Mouse (Mus musculus) frontal cortex, postnatal 36 days (tissue): ENCODE measurements around the gene Ppm1l.
A peak's percentile ranks its signal among the peaks of the same experiment; 100 is the strongest.
"Not testable (repeated sequence)": the region's sequence is repeated elsewhere in the genome, so short reads cannot be mapped to it uniquely, and the experiment has no call there.

ENCODE experiments used
- DNase-seq, 2 experiments: peaks; one replicate each; pipeline ENCODE4 v3.0.0; 2022; ENCODE audit warnings: low spot score in 2 of 2

The Ppm1l gene

DNA sequence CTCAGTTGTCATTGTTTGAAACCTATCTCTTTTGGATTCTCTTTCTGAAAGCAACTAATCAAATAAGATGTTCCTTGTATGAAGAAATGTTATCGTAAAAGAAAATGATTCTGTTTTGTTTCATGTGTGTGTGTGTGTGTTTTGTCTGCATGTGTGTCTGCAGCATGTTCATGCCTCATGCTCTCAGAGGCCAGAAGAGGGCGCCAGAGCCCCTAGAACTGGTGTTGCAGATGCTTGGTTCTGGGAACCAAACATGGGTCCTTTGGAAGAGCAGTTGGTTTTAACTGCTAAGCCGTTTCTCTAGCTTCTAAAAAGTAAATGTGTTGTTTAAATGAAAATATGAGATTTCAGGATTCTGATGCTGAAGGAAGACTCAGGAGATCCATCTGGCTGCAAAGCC lies 56.1 kb downstream of the Ppm1l start:
- DNase-seq = no peak

DNA sequence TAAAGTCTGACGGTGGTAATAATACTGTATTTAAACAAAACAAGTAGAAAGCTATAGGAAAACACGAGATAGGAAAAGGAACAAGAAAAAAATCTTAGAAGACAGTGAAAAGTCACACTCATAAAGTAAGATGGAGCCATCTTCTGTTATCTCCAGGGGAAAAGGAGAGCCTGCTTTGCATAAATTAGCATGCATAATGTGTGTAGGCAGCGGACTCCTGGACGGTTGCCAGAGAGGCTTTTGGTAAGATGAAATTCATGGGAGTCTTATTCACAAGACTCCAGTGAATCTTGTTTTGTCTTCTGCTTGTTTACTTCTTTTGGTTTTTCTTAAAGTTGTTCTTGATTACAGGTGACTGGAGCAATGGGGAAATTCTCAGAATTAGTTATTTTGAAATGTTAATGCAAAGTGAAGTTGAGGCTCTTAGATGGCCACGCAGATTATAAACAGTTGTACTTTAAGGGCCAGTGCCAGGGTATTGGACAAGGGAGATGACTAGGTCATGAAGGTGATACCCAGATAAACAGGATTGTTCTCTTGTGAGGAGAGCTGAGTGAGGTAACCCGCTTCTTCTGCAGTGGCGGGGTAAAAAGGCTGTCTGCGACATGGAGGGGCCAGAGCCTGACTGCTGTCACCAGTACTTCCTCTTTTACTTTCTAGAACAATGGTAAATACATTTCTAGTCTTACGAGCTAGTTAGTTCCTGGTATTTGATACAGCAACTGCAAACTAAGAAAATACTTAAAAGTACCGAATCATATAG lies 57.1 kb downstream of the Ppm1l start:
- peak; percentile 78 to 85 for DNase-seq

DNA sequence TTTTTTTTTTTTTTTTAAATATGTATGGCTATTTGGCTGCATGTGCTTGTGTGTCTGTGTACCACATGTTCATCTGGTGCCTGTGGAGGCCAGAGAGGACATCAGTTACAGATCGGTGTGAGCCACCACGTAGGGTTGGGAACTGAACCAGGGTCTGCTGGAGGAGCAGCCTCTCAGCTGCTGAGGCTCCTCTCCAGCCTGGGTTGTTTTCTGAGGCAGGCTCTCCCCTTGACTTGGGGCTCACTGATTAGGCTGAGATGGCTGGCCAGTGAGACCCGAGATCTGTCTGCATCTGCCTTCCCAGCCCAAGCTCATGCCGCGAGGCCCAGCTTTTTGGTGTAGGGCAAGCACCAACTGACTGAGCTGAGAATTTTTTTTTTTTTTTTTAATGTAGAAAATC lies 57.9 kb downstream of the Ppm1l start:
- DNase-seq = no peak

DNA sequence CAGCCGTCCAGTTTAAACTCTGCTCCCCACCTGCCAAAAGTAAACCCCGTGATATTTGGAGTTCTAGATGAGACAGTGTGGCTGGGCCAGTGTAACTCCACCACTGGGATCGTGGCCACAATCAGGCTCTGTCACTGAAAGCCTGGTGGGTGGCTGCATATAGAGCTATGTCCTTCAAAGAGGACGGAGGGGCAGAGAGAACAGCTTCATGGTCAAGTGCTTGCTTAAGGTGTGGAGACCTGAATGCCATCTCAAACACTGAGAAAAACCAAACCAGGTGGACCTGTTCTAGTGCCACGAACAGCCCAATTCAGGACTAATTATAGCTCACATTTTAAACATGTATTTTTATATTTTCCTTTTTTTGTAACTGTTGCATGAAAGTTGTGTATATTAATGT lies 58.3 kb downstream of the Ppm1l start:
- no peak for DNase-seq

DNA sequence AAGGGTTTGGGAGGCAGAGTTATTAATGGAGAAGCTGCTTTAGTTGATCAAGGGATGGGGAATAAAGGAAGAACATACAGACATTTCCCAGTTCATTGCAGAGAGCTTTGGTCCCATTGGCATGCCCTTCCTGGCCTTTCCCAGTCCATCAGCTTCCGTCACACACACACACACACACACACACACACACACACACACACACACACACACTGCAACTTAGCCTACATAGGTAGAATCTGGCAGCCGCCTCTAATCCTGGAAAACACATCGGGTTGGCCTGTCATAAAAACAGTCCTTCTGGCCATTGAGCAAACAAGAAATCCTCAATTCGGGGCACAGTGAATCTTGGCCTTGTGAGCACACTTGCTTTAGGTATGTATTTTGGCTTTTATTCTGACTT lies 64.6 kb downstream of the Ppm1l start:
- no peak for DNase-seq

DNA sequence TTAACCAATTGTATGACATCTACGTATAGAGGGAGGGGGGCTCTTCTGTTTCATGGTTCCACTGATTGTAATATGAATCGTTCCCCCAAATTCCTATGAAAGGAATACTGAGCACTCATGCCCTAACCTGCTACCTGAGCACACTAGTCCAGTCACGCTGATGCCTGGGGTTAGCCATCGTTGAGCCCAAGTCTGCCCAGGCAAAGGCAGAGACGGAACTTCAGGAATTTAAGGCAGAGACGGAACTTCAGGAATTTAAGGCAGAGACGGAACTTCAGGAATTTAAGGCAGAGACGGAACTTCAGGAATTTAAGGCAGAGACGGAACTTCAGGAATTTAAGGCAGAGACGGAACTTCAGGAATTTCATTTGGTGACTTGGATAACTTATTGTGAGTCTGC lies 75.2 kb downstream of the Ppm1l start:
- not testable (repeated sequence) for DNase-seq

DNA sequence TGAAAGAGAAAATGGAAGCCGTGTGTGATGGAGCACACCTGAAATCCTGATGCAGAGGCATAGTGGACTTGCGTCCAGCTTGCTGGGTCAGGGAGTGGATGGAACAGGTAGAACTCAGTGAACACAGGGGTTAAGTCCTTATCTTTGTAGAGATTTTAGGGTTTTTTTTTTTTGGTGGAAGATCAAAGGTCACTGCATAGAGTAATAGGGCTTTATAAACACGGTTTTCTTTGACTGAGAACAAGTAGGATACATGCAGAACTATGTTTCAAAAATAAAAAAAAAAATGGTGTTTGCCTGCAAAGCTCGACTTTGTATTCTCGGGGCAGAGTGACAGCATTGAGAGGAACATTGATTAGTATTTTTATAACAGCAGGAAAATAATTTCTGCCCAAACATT lies 75.6 kb downstream of the Ppm1l start:
- DNase-seq = no peak

DNA sequence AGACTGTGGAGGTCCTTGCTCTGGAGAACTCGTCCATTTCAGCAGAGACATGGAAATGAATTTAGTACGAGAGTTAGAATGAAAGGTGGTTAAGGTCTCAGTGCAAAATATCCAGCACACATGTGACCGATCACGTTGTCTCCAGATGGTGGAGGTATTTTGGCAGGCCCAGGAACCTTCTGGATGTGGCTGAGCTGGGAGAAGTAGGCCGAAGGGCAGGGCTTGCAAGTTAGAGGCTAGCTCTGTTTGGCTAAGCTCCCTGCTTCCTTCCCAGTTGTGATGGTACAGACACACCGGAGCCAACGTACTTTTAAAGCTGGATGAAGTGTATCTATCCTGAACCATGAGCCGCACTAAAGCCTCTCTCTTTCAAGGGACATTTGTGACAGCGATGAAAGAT lies 76.4 kb downstream of the Ppm1l start:
- no peak for DNase-seq

DNA sequence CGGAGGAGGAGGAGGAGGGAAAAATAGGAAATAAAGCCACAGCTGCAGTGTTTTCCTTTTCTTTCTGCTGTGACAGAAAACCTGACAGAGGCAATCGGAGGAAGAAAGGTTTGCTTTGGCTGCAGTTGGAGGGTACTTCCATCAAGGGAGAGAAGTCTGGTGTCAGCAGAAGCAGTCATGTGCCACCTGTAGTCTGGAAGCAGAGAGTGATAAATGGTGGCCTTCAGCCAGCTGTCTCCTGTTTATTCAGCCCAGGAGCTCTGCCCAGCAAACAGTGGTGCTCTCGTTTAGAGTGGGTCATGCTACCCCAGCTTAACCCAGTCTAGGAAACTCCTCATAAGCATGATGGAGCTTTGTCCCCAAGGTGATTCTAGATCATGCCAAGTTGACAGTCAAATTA lies 77.3 kb downstream of the Ppm1l start:
- no peak for DNase-seq

DNA sequence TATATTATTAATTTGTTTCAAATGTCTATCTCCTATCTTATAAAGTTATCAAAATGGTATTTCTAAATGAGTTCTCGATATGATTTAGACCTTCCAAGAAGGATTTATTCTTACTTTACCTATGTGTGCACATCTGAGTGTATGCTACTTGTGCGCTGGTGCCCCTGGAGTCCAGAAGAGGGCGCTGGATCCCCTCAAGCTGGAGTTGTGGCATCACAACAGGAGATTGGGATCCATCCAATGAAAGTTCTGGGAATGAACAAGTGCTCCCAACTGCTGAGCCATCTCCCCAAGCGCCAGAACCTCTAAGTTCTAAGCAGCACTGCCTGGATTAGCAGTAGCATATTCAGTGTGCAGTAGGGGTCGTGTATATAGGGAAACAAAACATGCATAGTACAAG lies 78.4 kb downstream of the Ppm1l start:
- no peak for DNase-seq

DNA sequence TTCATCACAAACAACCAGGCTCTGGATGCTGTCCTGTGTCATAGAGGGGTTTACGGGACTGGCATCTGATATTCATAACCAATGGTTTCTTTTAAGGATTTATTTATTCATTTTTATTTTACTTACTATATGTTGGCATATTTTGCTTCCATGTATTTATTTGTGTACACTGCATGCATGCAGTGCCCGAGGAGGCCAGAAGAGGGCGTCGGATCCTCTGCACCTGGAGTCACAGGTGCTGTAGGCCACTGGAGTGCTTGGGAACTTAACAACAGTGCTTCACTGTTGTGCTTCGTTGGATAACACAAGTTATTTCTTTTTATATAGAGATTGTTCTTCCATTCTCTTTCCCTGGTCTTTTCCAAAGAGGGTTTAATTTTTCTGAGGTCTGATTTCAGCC lies 81.1 kb downstream of the Ppm1l start:
- no peak for DNase-seq

DNA sequence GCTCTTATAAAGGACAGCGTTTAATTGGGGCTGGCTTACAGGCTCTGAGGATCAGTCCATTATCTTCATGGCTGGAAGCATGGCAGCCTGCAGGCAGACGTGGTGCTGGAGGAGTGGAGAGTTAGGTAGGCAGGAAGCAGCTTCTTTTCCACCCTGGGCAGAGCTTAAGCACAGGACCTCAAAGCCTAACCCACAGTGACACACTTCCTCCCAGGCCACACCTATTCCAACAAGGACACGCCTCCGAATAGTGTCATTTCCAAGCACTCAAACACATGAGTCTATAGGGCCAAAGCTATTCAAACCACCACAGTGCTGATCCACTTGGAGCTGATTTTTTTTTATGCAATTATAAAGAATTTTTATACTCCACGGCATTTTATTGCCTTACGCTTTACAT lies 82.7 kb downstream of the Ppm1l start:
- no peak for DNase-seq

DNA sequence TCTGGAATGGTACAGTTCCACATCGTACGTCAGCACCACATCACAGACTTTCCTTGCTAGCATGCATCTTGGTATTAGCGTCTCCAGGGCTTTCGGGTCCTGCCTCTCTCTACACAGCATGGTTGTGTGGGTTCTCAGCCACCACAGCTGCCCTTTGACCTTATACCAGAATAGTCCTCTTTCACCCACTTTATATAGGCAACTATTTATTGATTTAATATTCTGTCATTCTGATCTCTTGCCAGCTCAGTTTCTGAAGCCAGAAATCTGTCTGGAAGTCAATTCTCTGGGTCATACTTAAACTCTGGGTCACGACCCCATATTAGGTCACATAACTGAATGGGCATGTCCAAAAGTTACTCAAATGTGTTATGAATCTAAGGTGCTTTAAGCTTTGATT lies 86.5 kb downstream of the Ppm1l start:
- no peak for DNase-seq

DNA sequence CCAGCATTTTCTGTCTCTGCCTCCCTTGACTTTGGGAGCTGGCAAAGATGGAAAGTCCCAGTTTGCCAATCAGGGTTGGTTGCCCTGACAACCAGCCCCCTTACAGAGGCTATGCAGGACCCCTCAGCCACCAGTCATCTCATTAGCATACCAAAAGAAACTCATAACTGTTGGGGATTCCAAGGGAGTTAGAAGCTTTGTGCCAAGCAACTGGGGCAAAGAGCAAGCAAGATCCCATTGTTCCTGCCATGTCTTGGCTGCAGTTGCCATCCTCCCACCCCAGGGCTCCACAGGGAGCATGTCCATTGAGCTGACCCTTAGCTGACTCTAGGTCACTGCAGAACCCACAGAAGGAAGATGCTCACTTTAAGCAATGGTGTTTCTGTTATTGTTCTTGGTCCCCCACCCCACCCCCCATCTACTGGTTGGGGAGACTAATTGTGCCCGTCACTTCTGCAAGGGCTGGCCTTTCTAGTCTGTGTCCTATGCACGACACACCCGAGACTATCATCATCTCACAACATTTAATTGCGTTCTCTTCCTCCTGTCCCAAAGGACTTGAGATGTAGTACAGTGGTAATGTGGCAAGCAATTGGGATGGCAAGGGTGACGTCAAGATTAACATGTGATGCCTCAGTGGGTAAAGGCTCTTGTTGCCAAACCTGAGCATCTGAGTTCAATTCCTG lies 89.7 kb downstream of the Ppm1l start:
- no peak for DNase-seq

DNA sequence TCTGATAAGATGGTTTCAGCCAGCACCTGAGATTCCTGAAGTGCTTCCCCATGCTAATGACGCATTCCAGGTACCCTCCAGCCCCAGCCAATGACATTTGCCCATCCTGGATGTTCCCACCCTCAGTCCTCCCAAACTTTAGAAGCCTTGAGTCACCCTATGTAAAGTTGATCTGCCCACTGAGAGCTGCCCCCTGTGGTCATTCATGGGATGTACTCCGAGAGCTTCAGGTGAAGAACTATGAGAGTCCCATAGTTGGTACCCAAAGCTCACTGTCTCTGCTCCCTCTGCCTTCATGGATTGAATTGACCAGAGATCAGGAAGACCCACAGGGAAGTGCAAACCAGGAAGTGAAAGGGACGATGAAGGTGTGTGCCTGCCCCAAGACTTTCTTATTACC lies 91.4 kb downstream of the Ppm1l start:
- no peak for DNase-seq

DNA sequence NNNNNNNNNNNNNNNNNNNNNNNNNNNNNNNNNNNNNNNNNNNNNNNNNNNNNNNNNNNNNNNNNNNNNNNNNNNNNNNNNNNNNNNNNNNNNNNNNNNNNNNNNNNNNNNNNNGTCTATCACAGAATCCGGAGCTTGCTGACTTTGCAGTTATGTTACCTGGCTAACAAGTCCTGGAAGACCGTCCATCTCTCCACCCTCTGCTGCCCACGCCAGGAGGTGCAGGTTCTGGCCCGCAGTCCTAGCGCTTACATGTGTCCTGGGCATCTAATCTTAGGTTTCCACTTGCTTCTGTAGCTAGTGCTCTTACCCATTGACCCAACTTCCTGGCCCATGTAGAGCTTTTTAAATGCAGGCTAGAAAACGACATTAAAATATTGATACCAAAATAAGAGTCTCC lies 99.5 kb downstream of the Ppm1l start:
- DNase-seq = no peak

DNA sequence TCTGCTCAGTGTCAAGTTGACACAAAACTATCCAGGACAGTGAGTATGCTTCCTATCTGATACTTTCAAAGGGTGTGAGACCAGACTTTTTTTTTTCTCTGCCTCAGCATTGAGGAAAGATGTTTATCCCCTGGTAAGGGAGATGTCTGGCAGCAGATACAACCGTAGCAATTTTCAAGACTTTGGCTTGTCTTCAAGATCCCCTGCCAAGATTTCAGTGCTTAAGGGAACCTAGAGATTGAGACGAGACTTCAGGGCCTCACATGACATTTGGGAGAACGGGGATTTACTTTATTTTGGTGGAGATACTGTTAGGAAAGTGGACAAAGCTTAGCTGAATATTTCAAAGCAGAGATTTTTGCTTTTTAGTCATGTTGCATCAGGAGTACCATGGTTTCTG lies 106.1 kb downstream of the Ppm1l start:
- no peak for DNase-seq

DNA sequence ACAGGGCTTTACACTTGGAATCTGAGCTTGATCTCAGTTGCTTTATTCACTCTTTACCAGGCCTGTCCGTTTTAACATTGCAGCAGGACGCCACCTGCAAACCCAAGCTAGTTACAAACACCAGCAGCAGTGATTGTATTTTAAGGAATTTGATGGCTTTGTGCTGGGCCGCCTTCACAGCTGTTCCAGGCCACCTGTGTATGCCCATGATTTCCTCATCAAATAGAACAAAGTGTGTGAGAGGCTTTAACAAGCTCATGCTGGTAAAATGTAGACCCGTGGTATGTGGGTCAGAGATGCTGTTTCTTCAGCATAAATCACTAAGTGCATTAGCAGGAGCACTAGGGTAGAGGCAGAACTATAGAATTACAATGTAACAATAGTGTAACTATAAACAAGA lies 106.7 kb downstream of the Ppm1l start:
- DNase-seq = no peak

DNA sequence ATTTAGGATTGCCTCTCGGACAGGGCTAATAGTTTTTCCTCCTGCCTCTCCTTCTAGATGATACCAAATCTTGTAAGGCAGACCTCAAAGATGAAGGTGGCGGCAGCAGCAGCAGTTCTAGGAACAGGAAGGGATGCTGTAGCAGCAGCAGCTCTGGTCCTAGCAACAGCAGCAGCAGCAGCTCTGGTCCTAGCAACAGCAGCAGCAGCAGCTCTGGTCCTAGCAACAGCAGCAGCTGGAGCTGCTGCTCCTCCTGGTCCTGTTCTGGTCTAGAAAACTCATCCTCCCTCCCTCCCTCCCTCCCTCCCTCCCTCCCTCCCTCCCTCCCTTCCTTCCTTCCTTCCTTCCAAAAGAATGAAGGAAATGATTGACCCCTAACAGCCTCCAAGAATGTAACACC lies 108.1 kb downstream of the Ppm1l start:
- not testable (repeated sequence) for DNase-seq

DNA sequence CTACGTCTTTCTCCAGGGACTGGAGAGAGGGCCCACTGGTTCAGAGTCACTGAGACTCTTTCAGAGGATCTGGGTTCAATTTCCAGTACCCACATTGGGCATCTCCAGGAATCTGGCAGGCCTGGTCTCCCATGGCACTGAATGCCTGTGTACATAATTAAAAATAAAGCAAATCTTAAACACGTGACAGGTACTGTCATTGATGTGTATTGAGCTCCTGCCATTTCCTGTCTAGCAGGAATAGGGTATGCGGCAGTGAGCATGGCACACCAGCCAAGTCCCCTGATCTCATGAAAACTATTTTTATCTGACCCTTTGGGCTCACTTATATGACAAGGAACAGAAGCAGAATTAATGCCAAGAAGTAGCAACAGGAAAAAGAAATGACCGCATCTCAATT lies 110.6 kb downstream of the Ppm1l start:
- DNase-seq = no peak

DNA sequence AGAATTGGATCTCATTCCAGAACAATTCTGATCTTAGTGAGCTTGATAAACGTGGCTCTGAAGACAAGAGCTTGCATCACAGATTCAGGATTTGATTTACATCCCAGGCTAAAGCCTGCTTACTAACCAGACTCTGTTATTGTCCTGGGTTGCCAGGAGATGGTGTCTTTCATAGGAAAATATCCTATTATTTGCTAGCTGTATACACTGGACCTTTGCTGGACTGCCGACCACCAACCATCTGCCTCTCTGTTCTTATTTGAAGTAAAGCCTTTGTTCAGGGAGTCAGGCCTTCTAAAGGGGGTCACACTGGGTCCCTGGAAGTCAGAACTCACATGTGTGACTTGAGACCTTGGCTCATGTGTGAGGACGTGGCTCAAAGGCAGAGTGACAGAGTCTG lies 111.6 kb downstream of the Ppm1l start:
- no peak for DNase-seq

DNA sequence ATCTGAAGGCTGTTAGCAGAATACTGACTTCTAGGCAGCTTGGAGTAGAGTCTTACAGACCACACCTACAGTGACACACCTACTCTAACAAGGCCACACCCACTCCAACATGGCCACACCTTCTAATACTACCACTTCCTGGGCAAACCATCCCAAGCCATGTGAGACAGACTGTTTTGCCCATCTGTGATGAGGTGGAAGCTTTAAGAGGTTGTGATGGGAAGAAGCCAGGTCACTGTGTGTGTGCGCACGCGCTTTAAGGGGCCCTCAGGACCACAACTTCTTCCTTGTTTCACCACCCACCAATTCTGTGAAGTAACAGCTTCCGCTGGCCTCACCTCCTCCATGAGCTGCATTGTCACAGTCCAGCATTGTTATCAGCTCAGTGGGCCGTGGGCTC lies 112.7 kb downstream of the Ppm1l start:
- DNase-seq = no peak

DNA sequence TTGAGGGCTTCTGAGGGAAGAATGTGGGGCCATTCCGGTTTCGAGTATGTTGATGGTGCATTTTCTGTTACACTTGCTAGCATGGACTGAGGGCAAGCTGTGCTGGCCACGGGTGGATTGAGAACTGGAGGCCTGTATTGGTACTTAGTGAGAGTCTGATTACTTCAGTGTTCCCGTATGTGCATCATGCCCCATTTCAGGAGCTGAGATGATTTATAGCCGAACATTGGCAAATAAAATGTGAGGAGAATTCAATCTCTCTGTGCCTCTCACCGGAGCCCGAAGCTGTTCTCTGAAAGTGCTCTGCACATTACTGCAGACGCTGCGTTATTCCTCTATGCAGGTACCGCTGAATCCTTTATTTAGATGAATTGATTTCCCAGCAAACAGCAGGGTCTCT lies 116.9 kb downstream of the Ppm1l start:
- DNase-seq = no peak
